Mouse (Mus musculus): ENCODE data around the gene Dnmbp. TPM values are rescaled to one million over a fixed set of nuclear protein-coding genes. Genes with fewer than 3 reads are reported as not detected.

Gene Dnmbp
- polyA plus RNA-seq, 1 experiment from 2014 or later = 16.6 TPM

- WGBS = 80% methylated on average over 16 of the region's 16 CpGs
- Histone ChIP-seq H3K27ac (replicated peaks) (no peak overlapping the region), H3K27me3 (0 out of 2 replicates have a peak, but pooled peaks cover 8% of the 10 kb centered on the region), H3K36me3 (no peaks in the 10 kb centered on the region), H3K4me3 (no peak overlapping the region), H3K9me3 (no peaks in the 10 kb centered on the region), H3K4me2 (replicated peaks) (no peak overlapping the region), H3K4me1 (peaks cover 6% of the 10 kb centered on the region), H3K9ac (replicated peaks) (no peak overlapping the region)
- no peak for ATAC-seq (ENCODE audit: low FRiP score, low read depth)
These were observed 3.1 kb upstream of the Dnmbp start for GRCm38 (mm10) chr19:43943076-43943475.

GRCm38 (mm10) chr19:43939171-43939768 is 721 bp downstream of the Dnmbp start:
- peak overlapping the region; percentile 69 for H3K4me3 ChIP-seq
- WGBS = 35% methylated on average over 16 of the region's 16 CpGs
- no peak overlapping the region for H3K27ac ChIP-seq (replicated peaks)
- H3K4me2 ChIP-seq (replicated peaks) = peak overlapping the region; percentile 82
- H3K9me3 ChIP-seq = no peaks in the 10 kb centered on the region
- peaks cover 6% of the 10 kb centered on the region for H3K4me1 ChIP-seq
- 0 out of 2 replicates have a peak, but pooled peaks cover 8% of the 10 kb centered on the region for H3K27me3 ChIP-seq
- peak overlapping the region; percentile 81 for H3K9ac ChIP-seq (replicated peaks)
- no peaks in the 10 kb centered on the region for H3K36me3 ChIP-seq
- ATAC-seq (ENCODE audit: low FRiP score, low read depth) = no peak

- no peak for ATAC-seq (ENCODE audit: low FRiP score, low read depth)
These were observed 1.6 kb downstream of the Dnmbp start for GRCm38 (mm10) chr19:43938355-43938754.

GRCm38 (mm10) chr19:43930926-43931325 is 9.1 kb downstream of the Dnmbp start:
- H3K9me3 ChIP-seq = no peaks in the 10 kb centered on the region
- 90% methylated on average over 6 of the region's 6 CpGs for WGBS
- no peaks in the 10 kb centered on the region for H3K27me3 ChIP-seq
- H3K4me2 ChIP-seq (replicated peaks) = no peak overlapping the region
- peaks cover 9% of the 10 kb centered on the region for H3K4me1 ChIP-seq
- H3K36me3 ChIP-seq = no peaks in the 10 kb centered on the region
- H3K9ac ChIP-seq (replicated peaks) = no peak overlapping the region
- no peak overlapping the region for H3K27ac ChIP-seq (replicated peaks)
- no peak overlapping the region for H3K4me3 ChIP-seq
- ATAC-seq (ENCODE audit: low FRiP score, low read depth) = no peak

More at GRCm38 (mm10) chr19:43938355-43938754, 1.6 kb downstream of the Dnmbp start:
- Histone ChIP-seq H3K27ac (replicated peaks) (no peak overlapping the region), H3K9ac (replicated peaks) (no peak overlapping the region), H3K9me3 (no peaks in the 10 kb centered on the region), H3K27me3 (0 out of 2 replicates have a peak, but pooled peaks cover 8% of the 10 kb centered on the region), H3K36me3 (no peaks in the 10 kb centered on the region), H3K4me2 (replicated peaks) (no peak overlapping the region), H3K4me3 (no peak overlapping the region), H3K4me1 (peaks cover 6% of the 10 kb centered on the region)
- 51% methylated on average over 11 of the region's 11 CpGs for WGBS

GRCm38 (mm10) chr19:43930366-43930765 is 9.6 kb downstream of the Dnmbp start:
- Histone ChIP-seq H3K4me2 (replicated peaks) (no peak overlapping the region), H3K27ac (replicated peaks) (no peak overlapping the region)
- WGBS = 55% methylated on average over 7 of the region's 7 CpGs

GRCm38 (mm10) chr19:43929869-43930268 is 10.1 kb downstream of the Dnmbp start:
- Histone ChIP-seq H3K4me2 (replicated peaks) (no peak overlapping the region), H3K9ac (replicated peaks) (no peak overlapping the region), H3K36me3 (no peaks in the 10 kb centered on the region), H3K27ac (replicated peaks) (no peak overlapping the region), H3K9me3 (no peaks in the 10 kb centered on the region), H3K4me1 (peaks cover 9% of the 10 kb centered on the region), H3K4me3 (no peak overlapping the region), H3K27me3 (no peaks in the 10 kb centered on the region)
- 17% methylated on average over 11 of the region's 11 CpGs for WGBS
- ATAC-seq (ENCODE audit: low FRiP score, low read depth) = no peak

More at GRCm38 (mm10) chr19:43930366-43930765, 9.6 kb downstream of the Dnmbp start:
- Histone ChIP-seq H3K9ac (replicated peaks) (no peak overlapping the region), H3K4me1 (peaks cover 9% of the 10 kb centered on the region), H3K9me3 (no peaks in the 10 kb centered on the region), H3K27me3 (no peaks in the 10 kb centered on the region), H3K36me3 (no peaks in the 10 kb centered on the region), H3K4me3 (no peak overlapping the region)
- ATAC-seq (ENCODE audit: low FRiP score, low read depth) = no peak

GRCm38 (mm10) chr19:43927967-43928366 is 12.0 kb downstream of the Dnmbp start:
- H3K9me3 ChIP-seq = no peaks in the 10 kb centered on the region
- H3K4me1 ChIP-seq = peaks cover 9% of the 10 kb centered on the region
- no peaks in the 10 kb centered on the region for H3K36me3 ChIP-seq
- no peak overlapping the region for H3K27ac ChIP-seq (replicated peaks)
- H3K9ac ChIP-seq (replicated peaks) = no peak overlapping the region
- no peaks in the 10 kb centered on the region for H3K27me3 ChIP-seq
- no peak overlapping the region for H3K4me3 ChIP-seq
- WGBS = 92% methylated on average over 5 of the region's 5 CpGs
- H3K4me2 ChIP-seq (replicated peaks) = no peak overlapping the region
- ATAC-seq (ENCODE audit: low FRiP score, low read depth) = no peak

GRCm38 (mm10) chr19:43927057-43927456 is 12.9 kb downstream of the Dnmbp start:
- H3K4me2 ChIP-seq (replicated peaks) = no peak overlapping the region
- no peak overlapping the region for H3K9ac ChIP-seq (replicated peaks)
- H3K4me3 ChIP-seq = no peak overlapping the region
- no peak overlapping the region for H3K27ac ChIP-seq (replicated peaks)
- peaks cover 9% of the 10 kb centered on the region for H3K4me1 ChIP-seq
- 85% methylated on average over 10 of the region's 10 CpGs for WGBS
- ATAC-seq (ENCODE audit: low FRiP score, low read depth) = no peak
- no peaks in the 10 kb centered on the region for H3K36me3 ChIP-seq
- H3K9me3 ChIP-seq = no peaks in the 10 kb centered on the region
- H3K27me3 ChIP-seq = no peaks in the 10 kb centered on the region

- no peak overlapping the region for H3K9ac ChIP-seq (replicated peaks)
- H3K9me3 ChIP-seq = no peaks in the 10 kb centered on the region
- no peak for ATAC-seq (ENCODE audit: low FRiP score, low read depth)
- no peaks in the 10 kb centered on the region for H3K36me3 ChIP-seq
- 0 out of 2 replicates have a peak, but pooled peaks cover 2% of the 10 kb centered on the region for H3K27me3 ChIP-seq
- H3K27ac ChIP-seq (replicated peaks) = no peak overlapping the region
- H3K4me1 ChIP-seq = peaks cover 9% of the 10 kb centered on the region
- H3K4me3 ChIP-seq = no peak overlapping the region
- H3K4me2 ChIP-seq (replicated peaks) = no peak overlapping the region
- WGBS = 83% methylated on average over 10 of the region's 10 CpGs
These were observed 13.6 kb downstream of the Dnmbp start for GRCm38 (mm10) chr19:43926141-43926987.

GRCm38 (mm10) chr19:43924361-43924760 is 15.6 kb downstream of the Dnmbp start:
- no peaks in the 10 kb centered on the region for H3K36me3 ChIP-seq
- H3K9me3 ChIP-seq = no peaks in the 10 kb centered on the region
- no peak overlapping the region for H3K4me2 ChIP-seq (replicated peaks)
- ATAC-seq (ENCODE audit: low FRiP score, low read depth) = no peak
- no peak overlapping the region for H3K4me3 ChIP-seq
- 79% methylated on average over 8 of the region's 8 CpGs for WGBS
- H3K27ac ChIP-seq (replicated peaks) = no peak overlapping the region
- peaks cover 5% of the 10 kb centered on the region; the same call in 1 of the 2 replicates for H3K4me1 ChIP-seq
- H3K9ac ChIP-seq (replicated peaks) = no peak overlapping the region
- H3K27me3 ChIP-seq = peaks cover 11% of the 10 kb centered on the region; the same call in 1 of the 2 replicates

GRCm38 (mm10) chr19:43922963-43923362 is 17.0 kb downstream of the Dnmbp start:
- no peak overlapping the region for H3K27ac ChIP-seq (replicated peaks)
- 93% methylated on average over 7 of the region's 7 CpGs for WGBS
- H3K4me1 ChIP-seq = peaks cover 5% of the 10 kb centered on the region; the same call in 1 of the 2 replicates
- no peak overlapping the region for H3K9ac ChIP-seq (replicated peaks)
- no peaks in the 10 kb centered on the region for H3K36me3 ChIP-seq
- H3K27me3 ChIP-seq = peaks cover 11% of the 10 kb centered on the region; the same call in 1 of the 2 replicates
- H3K9me3 ChIP-seq = no peaks in the 10 kb centered on the region
- no peak for ATAC-seq (ENCODE audit: low FRiP score, low read depth)
- no peak overlapping the region for H3K4me3 ChIP-seq
- H3K4me2 ChIP-seq (replicated peaks) = no peak overlapping the region

- no peak overlapping the region for H3K4me3 ChIP-seq
- 62% methylated on average over 13 of the region's 13 CpGs for WGBS
- peaks cover 11% of the 10 kb centered on the region; the same call in 1 of the 2 replicates for H3K27me3 ChIP-seq
- H3K4me1 ChIP-seq = peaks cover 5% of the 10 kb centered on the region; the same call in 1 of the 2 replicates
- H3K9ac ChIP-seq (replicated peaks) = no peak overlapping the region
- no peak overlapping the region for H3K4me2 ChIP-seq (replicated peaks)
- no peak for ATAC-seq (ENCODE audit: low FRiP score, low read depth)
- no peaks in the 10 kb centered on the region for H3K36me3 ChIP-seq
- no peak overlapping the region for H3K27ac ChIP-seq (replicated peaks)
- no peaks in the 10 kb centered on the region for H3K9me3 ChIP-seq
These were observed 18.6 kb downstream of the Dnmbp start for GRCm38 (mm10) chr19:43921410-43921809.

Measured in midbrain, embryonic 12.5 days (tissue).